Mouse (Mus musculus) brain, embryonic 14.5 days (tissue): ENCODE results near the gene Naa40.

Source experiments
- CTCF ChIP-seq: fragments of 200-500 bp; IDR thresholded peaks from 2 replicates; pipeline ENCODE4 v1.5.1; 2012; ENCODE audit warnings: inconsistent platforms, mild to moderate bottlenecking, moderate library complexity, borderline replicate concordance; ENCODE audit not compliant: insufficient read depth, insufficient read length; ENCODE audit errors: extremely low read depth
- POLR2A ChIP-seq: fragments of 200-500 bp; IDR thresholded peaks from 2 replicates; pipeline ENCODE4 v1.6.1; 2012; ENCODE audit warnings: mild to moderate bottlenecking, inconsistent platforms, borderline replicate concordance; ENCODE audit not compliant: poor library complexity, insufficient read depth, insufficient read length, severe bottlenecking; ENCODE audit errors: extremely low read depth

DNA sequence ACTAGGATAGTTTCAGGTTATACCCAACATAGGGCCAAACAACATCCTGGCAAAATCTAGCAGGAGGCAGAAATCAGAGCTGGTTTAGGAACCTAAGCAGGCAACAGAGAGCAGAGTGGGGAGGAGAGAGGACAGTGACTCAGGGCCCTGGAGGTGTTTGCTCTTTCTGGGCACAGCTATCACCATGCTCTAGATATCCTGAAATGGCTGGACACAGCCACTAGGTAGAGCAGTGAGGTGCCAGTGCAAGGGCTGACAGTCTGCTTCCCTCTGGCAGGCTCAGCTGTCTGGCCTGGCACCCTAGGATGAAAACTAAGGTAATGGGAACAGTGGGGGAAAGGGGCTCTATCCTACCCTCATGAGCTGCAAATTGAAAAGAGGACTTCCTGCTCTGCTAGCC is 17.5 kb downstream of the Naa40 start:
- TF ChIP-seq CTCF: no peak
- no peak for TF ChIP-seq POLR2A
